Mouse (Mus musculus) liver, embryonic 11.5 days (tissue): Measurements from ENCODE around the gene Rb1. TPM values are rescaled to one million over a fixed set of nuclear protein-coding genes. Genes with fewer than 3 reads are reported as not detected.

Experiments
- ATAC-seq: fragments of 200-750 bp; cut with Nextera tagmentation; replicated peaks from 2 replicates; pipeline ENCODE4 v1.8.0; 2017; ENCODE audit warnings: moderate number of reproducible peaks, mild to moderate bottlenecking, moderate TSS enrichment, moderate library complexity; ENCODE audit not compliant: low FRiP score
- DNase-seq: peaks from one replicate; pipeline ENCODE4 v3.0.0-alpha.2; 2017; ENCODE audit warnings: low spot score
- H3K27ac ChIP-seq: fragments of 300-500 bp; sonication (generic); 2 replicates; pipeline ENCODE4 v1.5.1; 2014; ENCODE audit warnings: mild to moderate bottlenecking, low read depth, low read length, control low read depth
- H3K27me3 ChIP-seq: fragments of 300-500 bp; sonication (generic); replicated peaks from 2 replicates; pipeline ENCODE4 v1.6.1; 2014; ENCODE audit warnings: low read length, mixed read lengths; ENCODE audit not compliant: control insufficient read depth, insufficient read depth
- H3K36me3 ChIP-seq: fragments of 300-500 bp; sonication (generic); 2 replicates; pipeline ENCODE4 v1.6.1; 2014; ENCODE audit warnings: mild to moderate bottlenecking, low read length, moderate library complexity, mixed read lengths; ENCODE audit not compliant: control insufficient read depth, insufficient read depth
- H3K4me1 ChIP-seq: fragments of 300-500 bp; sonication (generic); replicated peaks from 2 replicates; pipeline ENCODE4 v1.6.1; 2014; ENCODE audit warnings: low read length, mixed read lengths; ENCODE audit not compliant: control insufficient read depth, insufficient read depth
- H3K4me2 ChIP-seq: fragments of 300-500 bp; sonication (generic); 2 replicates; pipeline ENCODE4 v1.6.1; 2014; ENCODE audit warnings: mild to moderate bottlenecking, control low read depth, moderate library complexity
- H3K4me3 ChIP-seq: fragments of 300-500 bp; sonication (generic); 2 replicates; pipeline ENCODE4 v1.5.1; 2014; ENCODE audit warnings: low read depth, low read length, control low read depth
- H3K9ac ChIP-seq: fragments of 300-500 bp; sonication (generic); 2 replicates; pipeline ENCODE4 v1.6.1; 2014; ENCODE audit warnings: low read depth, low read length, control low read depth
- H3K9me3 ChIP-seq: fragments of 300-500 bp; sonication (generic); 2 replicates; pipeline ENCODE4 v1.6.1; 2016; ENCODE audit warnings: low read length, inconsistent platforms, mixed read lengths; ENCODE audit not compliant: control insufficient read depth
- WGBS: fragments of 180-500 bp; shearing (Covaris S2); extraction: QIAGEN DNeasy Blood & Tissue Kit; methylation state at CpG from one replicate; pipeline ENCODE4 v1.1.7; 2014; 5-methylcytosine and 5-hydroxymethylcytosine counted together
- polyA plus RNA-seq: library from polyadenylated mRNA; unstranded; fragments of >200 nt; fragmentation: Nextera tagmentation; extraction: Ambion mirVana; gene quantifications from 2 replicates; pipeline ENCODE4 v1.2.1, GENCODE M21; 2014

Rb1 gene
- polyA plus RNA-seq, 1 experiment from 2014 or later: 22.3 TPM

DNA sequence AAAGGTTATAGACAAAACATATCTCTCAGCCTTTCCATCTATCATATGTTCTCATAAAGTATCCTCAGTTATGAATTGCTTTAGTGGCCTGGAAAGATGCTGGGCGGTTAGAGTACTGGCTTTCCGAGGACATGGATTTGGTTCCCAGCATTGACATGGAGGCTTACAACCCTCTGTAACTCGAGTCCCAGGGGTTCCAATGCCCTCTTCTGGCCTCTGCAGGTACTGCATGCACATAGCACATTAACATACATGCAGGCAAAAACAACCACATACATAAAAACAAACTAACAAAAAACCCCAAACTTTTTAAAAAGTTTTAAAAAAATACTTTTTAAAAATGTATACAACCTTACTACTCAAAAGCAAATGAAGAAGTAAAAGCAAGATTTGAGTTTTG is 59.5 kb downstream of the Rb1 start:
- WGBS: 75% methylated on average over 3 of the region's 3 CpGs
- no peak overlapping the region for H3K4me2 ChIP-seq
- H3K9me3 ChIP-seq: no peaks in the 10 kb centered on the region
- H3K4me1 ChIP-seq: no peaks in the 10 kb centered on the region
- ATAC-seq (no peak), DNase-seq (no peak)
- no peaks in the 10 kb centered on the region for H3K27me3 ChIP-seq
- H3K4me3 ChIP-seq: no peak overlapping the region
- H3K27ac ChIP-seq: no peak overlapping the region
- no peak overlapping the region for H3K9ac ChIP-seq
- H3K36me3 ChIP-seq: peaks cover 3% of the 10 kb centered on the region; the same call in 1 of the 2 replicates

DNA sequence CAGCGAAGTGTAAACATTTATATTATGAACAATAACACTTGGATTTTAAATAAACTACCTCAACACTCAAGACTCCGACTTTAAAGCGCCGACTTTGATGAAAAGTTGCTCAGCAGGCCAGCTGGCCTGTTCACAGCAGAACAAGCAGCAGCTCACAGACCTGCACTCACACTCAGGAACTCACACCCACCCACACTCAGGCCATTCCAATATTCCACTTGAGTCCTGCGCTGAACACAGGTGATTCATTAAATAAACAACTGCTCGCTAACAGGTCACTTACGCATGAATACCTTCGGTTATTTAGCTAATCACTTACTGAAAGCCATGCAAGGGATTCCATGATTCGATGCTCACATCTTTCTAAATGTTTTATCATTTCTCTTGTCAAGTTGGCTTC is 63.4 kb downstream of the Rb1 start:
- Histone ChIP-seq H3K27ac (no peak overlapping the region), H3K4me2 (no peak overlapping the region), H3K36me3 (peaks cover 3% of the 10 kb centered on the region; the same call in 1 of the 2 replicates), H3K4me1 (no peaks in the 10 kb centered on the region), H3K9ac (no peak overlapping the region), H3K9me3 (no peaks in the 10 kb centered on the region), H3K27me3 (no peaks in the 10 kb centered on the region), H3K4me3 (no peak overlapping the region)
- ATAC-seq (no peak), DNase-seq (no peak)
- 91% methylated on average over 9 of the region's 9 CpGs for WGBS

DNA sequence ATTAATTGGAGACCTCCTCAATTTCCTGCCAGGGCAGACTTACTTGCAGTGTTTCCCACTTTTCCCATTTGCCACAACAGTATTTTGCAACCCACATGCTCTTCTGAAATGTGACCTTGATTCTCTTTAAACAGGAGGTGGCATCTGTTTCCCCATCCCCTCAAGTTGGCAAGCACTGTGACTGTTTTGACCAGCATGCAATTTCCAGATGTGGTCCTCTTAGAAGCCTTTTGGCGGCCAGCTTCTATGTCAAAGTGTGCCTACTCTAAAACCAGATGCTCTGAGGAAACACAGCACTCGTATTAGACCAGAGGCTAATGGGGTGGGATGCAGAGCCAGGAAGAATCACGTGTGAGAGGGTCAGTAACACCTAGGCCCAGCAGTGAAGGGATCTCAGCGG is 67.4 kb downstream of the Rb1 start:
- Histone ChIP-seq H3K9ac (no peak overlapping the region), H3K27me3 (no peaks in the 10 kb centered on the region), H3K4me3 (no peak overlapping the region), H3K36me3 (no peaks in the 10 kb centered on the region), H3K4me1 (peaks cover 2% of the 10 kb centered on the region; the same call in 1 of the 2 replicates), H3K4me2 (no peak overlapping the region), H3K27ac (no peak overlapping the region), H3K9me3 (no peaks in the 10 kb centered on the region)
- ATAC-seq (no peak), DNase-seq (no peak)
- 72% methylated on average over 4 of the region's 4 CpGs for WGBS

DNA sequence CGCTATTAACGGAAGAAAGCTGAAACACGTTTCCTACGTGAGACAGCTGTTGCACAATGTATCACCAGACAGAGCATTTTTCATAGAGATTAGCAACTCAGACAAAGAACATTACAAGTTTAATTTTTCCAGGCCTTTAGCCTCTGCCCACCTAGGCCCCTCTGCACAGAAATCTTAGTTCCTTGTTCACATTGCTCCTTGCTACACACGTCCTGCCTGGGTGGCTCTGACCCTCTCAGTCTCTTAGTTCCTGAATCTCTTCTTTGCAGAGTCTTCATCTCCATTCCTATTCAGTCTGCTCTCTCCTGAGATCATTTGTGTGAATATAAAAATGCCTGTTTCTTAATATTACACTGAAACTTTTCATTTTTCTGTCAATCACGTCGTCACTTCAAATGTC is 68.3 kb downstream of the Rb1 start:
- no peak for ATAC-seq
- WGBS: 65% methylated on average over 7 of the region's 7 CpGs

DNA sequence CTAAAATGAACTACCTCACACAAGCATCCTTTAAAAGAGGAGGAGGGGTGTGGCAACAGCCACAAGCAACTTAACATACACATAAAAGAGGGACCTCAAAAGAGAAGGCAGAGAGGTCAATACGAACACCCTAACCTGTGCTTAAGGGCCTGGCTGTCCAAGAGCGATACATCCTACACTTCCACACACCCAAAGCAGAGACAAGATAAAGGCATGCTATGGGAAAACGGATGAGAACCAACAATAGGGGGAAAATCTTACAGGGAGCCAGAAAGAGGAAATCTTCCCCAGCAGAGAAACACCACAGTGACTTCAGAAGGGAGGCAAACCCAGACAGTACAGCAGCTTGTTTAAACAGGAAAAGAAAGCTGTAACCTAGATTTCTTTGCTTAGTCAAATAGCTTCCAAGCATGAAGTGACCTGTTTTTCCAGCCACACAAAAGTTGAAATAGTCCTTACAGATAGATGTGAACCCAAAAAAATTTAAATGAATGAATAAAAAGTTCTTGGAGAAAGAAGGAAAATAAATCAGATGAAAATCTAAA is 70.1 kb downstream of the Rb1 start:
- Histone ChIP-seq H3K27me3 (no peaks in the 10 kb centered on the region), H3K9me3 (no peaks in the 10 kb centered on the region), H3K36me3 (no peaks in the 10 kb centered on the region), H3K27ac (no peak overlapping the region), H3K4me2 (no peak overlapping the region), H3K4me1 (peaks cover 2% of the 10 kb centered on the region; the same call in 1 of the 2 replicates), H3K4me3 (no peak overlapping the region), H3K9ac (no peak overlapping the region)
- 47% methylated on average over 3 of the region's 3 CpGs for WGBS
- no peak for ATAC-seq
- no peak for DNase-seq

More for the DNA sequence above, 68.3 kb downstream of the Rb1 start:
- no peak overlapping the region for H3K27ac ChIP-seq
- no peak for DNase-seq
- no peak overlapping the region for H3K9ac ChIP-seq
- no peaks in the 10 kb centered on the region for H3K36me3 ChIP-seq
- H3K4me3 ChIP-seq: no peak overlapping the region
- H3K4me2 ChIP-seq: no peak overlapping the region
- H3K4me1 ChIP-seq: peaks cover 2% of the 10 kb centered on the region; the same call in 1 of the 2 replicates
- H3K27me3 ChIP-seq: no peaks in the 10 kb centered on the region
- H3K9me3 ChIP-seq: no peaks in the 10 kb centered on the region

DNA sequence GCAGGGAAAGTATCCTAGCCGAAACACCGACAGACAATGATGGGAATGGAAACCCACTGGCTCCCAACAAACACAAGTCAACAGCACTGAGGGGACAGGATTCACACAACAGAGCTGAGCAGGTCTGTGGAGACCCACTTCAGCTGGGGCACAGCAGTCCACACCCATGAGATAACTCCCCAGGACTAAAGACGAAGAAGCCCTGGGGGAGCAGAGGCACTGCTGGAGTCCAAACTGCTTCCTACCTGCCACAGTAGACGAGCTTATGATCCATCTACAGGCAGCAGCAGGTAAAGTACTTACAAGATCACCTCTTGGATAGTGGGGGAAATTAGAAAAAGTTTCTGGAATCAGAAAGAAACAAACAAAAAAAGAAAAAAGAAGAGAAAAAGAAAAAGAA is 71.2 kb downstream of the Rb1 start:
- peaks cover 2% of the 10 kb centered on the region; the same call in 1 of the 2 replicates for H3K4me1 ChIP-seq
- H3K9me3 ChIP-seq: no peaks in the 10 kb centered on the region
- DNase-seq (no peak), ATAC-seq (0 out of 2 replicates have a peak, but pooled peaks have one; percentile 29)
- no peak overlapping the region for H3K9ac ChIP-seq
- H3K27ac ChIP-seq: no peak overlapping the region
- H3K27me3 ChIP-seq: no peaks in the 10 kb centered on the region
- H3K4me2 ChIP-seq: no peak overlapping the region
- 78% methylated on average over 4 of the region's 4 CpGs for WGBS
- no peaks in the 10 kb centered on the region for H3K36me3 ChIP-seq
- no peak overlapping the region for H3K4me3 ChIP-seq

DNA sequence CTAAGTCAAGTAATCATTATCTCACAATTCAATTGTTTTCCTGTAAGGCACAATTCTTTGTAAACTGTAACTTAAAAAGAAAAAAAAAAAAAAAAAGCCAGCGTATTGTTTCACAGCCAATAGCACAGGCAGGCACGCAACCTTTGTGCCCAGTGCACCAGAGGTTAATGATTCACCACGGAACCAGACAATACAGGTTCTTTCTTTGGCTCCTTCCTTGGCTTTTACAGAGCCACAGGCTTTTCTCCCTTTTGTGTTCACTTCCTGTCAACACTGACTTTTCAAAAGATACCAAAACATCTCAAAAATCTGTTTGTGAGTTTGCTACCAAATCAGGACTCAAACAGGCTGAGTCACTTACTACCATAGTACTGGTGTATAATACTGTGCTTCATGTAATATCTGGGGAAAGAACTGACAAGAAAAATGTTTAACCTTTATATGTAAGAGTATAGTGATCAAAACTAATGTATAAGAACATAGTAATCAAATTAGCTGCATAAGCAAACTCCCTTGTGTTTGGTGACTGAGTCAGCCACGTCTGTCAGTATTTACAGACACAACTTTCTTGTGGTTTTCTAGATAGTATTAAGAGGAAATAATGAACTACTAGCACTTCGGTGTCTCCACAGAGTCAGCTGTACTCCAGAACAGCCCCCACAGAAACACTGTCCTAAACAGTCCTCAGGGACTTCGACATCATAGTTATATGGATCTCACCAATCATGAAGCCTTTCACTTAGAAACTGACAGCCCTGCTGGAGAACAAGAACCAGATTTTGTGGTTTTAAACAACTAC is 72.0 kb downstream of the Rb1 start:
- no peak for DNase-seq
- ATAC-seq: peak; percentile 71; the same call in 1 of the 2 replicates
- WGBS: 51% methylated on average over 6 of the region's 6 CpGs
- Histone ChIP-seq H3K4me1 (peaks cover 2% of the 10 kb centered on the region; the same call in 1 of the 2 replicates), H3K4me3 (no peak overlapping the region), H3K27me3 (no peaks in the 10 kb centered on the region), H3K9ac (no peak overlapping the region), H3K27ac (0 out of 2 replicates have a peak overlapping the region, but pooled peaks have one; percentile 13), H3K36me3 (no peaks in the 10 kb centered on the region), H3K9me3 (no peaks in the 10 kb centered on the region), H3K4me2 (no peak overlapping the region)

DNA sequence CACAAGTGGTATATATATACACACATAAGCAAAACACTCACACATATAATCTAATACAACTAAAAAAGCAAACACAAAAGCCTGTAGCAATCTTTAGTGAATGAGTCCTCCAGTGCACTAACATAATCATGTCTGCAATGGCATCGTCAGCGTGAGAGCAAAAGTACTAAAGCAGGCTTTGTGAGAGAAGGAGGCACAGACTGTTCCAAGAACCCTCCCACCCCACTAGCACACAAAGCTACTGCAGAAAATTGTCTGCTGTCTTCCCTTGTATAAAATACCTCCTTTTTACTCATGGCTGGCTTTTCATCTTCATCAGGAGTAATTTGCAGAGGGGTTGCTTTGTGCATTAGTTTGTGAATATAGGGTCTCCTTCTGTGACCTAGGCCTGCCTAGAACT is 73.3 kb downstream of the Rb1 start:
- H3K27ac ChIP-seq: no peak overlapping the region
- H3K9ac ChIP-seq: no peak overlapping the region
- peaks cover 2% of the 10 kb centered on the region; the same call in 1 of the 2 replicates for H3K4me1 ChIP-seq
- H3K36me3 ChIP-seq: no peaks in the 10 kb centered on the region
- no peak for ATAC-seq
- no peak overlapping the region for H3K4me2 ChIP-seq
- no peaks in the 10 kb centered on the region for H3K27me3 ChIP-seq
- 88% methylated on average over 2 of the region's 2 CpGs for WGBS
- H3K4me3 ChIP-seq: no peak overlapping the region
- DNase-seq: no peak
- H3K9me3 ChIP-seq: no peaks in the 10 kb centered on the region
